Mouse (Mus musculus): Measurements from ENCODE around the gene Olfr601.
"Not testable (repeated sequence)": the region's sequence is repeated elsewhere in the genome, so short reads cannot be mapped to it uniquely, and the experiment has no call there.

Olfr601 gene

GRCm38 (mm10) chr7:103362555-103362954 lies at the start of gene Olfr601:
TSS of gene Olfr601 (minus strand) at chr7:103362655.
- in situ Hi-C loops (cut with MboI, MseI) = no loop called here

DNA sequence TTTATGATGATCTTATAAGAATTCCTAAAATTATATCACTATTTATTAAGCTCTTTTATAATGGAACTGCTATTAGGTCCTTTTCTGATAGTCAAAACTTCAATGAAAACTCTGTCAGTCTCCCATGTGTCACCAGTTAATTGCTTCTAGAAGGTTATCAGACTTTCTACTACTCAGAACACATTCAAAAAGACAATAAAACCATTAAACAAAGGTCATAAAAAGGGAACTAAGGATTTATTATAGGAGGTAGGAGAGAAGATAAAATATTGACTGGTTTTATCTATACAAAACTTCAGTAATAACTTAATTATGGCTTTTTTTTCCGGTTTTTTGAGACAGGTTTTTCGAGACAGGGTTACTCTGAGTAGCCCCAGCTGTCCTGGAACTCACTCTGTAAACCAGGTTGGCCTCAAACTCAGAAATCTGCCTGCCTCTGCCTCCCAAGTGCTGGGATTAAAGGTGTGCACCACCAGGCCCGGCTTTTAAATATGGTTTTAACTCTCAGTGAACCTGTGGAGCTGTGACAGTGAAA lies 44.1 kb upstream of the Olfr601 start:
- in situ Hi-C loops (cut with MboI, MseI) = not testable (repeated sequence)

- in situ Hi-C loops (cut with MboI, MseI) = no loop called here
Measured at GRCm38 (mm10) chr7:103398981-103399380, 36.5 kb upstream of the Olfr601 start.

- in situ Hi-C loops (cut with MboI, MseI) = no loop called here
Measured at GRCm38 (mm10) chr7:103397758-103398157, 35.3 kb upstream of the Olfr601 start.

GRCm38 (mm10) chr7:103386077-103386476 lies 23.6 kb upstream of the Olfr601 start, which contains the start of gene Olfr603:
TSS of gene Olfr603 (minus strand) at chr7:103386177.
- in situ Hi-C loops (cut with MboI, MseI) = no loop called here

- in situ Hi-C loops (cut with MboI, MseI) = no loop called here
Measured at GRCm38 (mm10) chr7:103349569-103349968, 12.9 kb downstream of the Olfr601 start, which contains the start of gene Olfr600. TSS of gene Olfr600 (minus strand) at chr7:103349669.

- in situ Hi-C loops (cut with MboI, MseI) = no loop called here
Measured at GRCm38 (mm10) chr7:103335617-103336016, 26.8 kb downstream of the Olfr601 start, which contains the start of gene Olfr599. TSS of gene Olfr599 (plus strand) at chr7:103335917.

- in situ Hi-C loops (cut with MboI, MseI) = no loop called here
Measured at GRCm38 (mm10) chr7:103323268-103323667, 39.2 kb downstream of the Olfr601 start, which contains the start of gene Olfr598. TSS of gene Olfr598 (plus strand) at chr7:103323568.

- in situ Hi-C loops (cut with MboI, MseI) = not testable (repeated sequence)
Measured at GRCm38 (mm10) chr7:103316015-103316414, 46.4 kb downstream of the Olfr601 start, which contains the start of gene Olfr597. TSS of gene Olfr597 (plus strand) at chr7:103316315.

Data from T-helper 2 cell (primary cell).